Mouse (Mus musculus) embryonic facial prominence, embryonic 11.5 days (tissue): ENCODE results near the gene Acss2. TPM values are rescaled to one million over a fixed set of nuclear protein-coding genes. Genes with fewer than 3 reads are reported as not detected.

ENCODE experiments used
- ATAC-seq: fragments of 200-750 bp; cut with Nextera tagmentation; replicated peaks from 2 replicates; pipeline ENCODE4 v1.8.0; 2017; ENCODE audit warnings: low read depth; ENCODE audit not compliant: insufficient number of reproducible peaks, low FRiP score, low TSS enrichment
- DNase-seq: peaks from one replicate; pipeline ENCODE4 v3.0.0-alpha.2; 2015; ENCODE audit warnings: low spot score
- H3K27ac ChIP-seq: fragments of 300-500 bp; sonication (generic); replicated peaks from 2 replicates; pipeline ENCODE4 v1.5.1; 2014; ENCODE audit warnings: mild to moderate bottlenecking, low read depth, low read length, control low read depth
- H3K27me3 ChIP-seq: fragments of 300-500 bp; sonication (generic); 2 replicates; pipeline ENCODE4 v1.6.1; 2014; ENCODE audit warnings: mild to moderate bottlenecking, low read length, moderate library complexity, mixed read lengths; ENCODE audit not compliant: control insufficient read depth, insufficient read depth
- H3K36me3 ChIP-seq: fragments of 300-500 bp; sonication (generic); replicated peaks from 2 replicates; pipeline ENCODE4 v1.6.1; 2014; ENCODE audit warnings: low read depth, mild to moderate bottlenecking, low read length, moderate library complexity, mixed read lengths; ENCODE audit not compliant: control insufficient read depth, insufficient read depth
- H3K4me1 ChIP-seq: fragments of 300-500 bp; sonication (generic); 2 replicates; pipeline ENCODE4 v1.6.1; 2014; ENCODE audit warnings: low read length, mixed read lengths; ENCODE audit not compliant: control insufficient read depth, insufficient read depth
- H3K4me2 ChIP-seq: fragments of 300-500 bp; sonication (generic); 2 replicates; pipeline ENCODE4 v1.6.1; 2014; ENCODE audit warnings: low read depth, mild to moderate bottlenecking, control low read depth, low read length, moderate library complexity
- H3K4me3 ChIP-seq: fragments of 300-500 bp; sonication (generic); 2 replicates; pipeline ENCODE4 v1.5.1; 2014; ENCODE audit warnings: low read depth, low read length, control low read depth
- H3K9ac ChIP-seq: fragments of 300-500 bp; sonication (generic); replicated peaks from 2 replicates; pipeline ENCODE4 v1.6.1; 2014; ENCODE audit warnings: mild to moderate bottlenecking, control low read depth, low read length
- H3K9me3 ChIP-seq: fragments of 300-500 bp; sonication (generic); replicated peaks from 2 replicates; pipeline ENCODE4 v1.6.1; 2016; ENCODE audit warnings: mild to moderate bottlenecking, low read length, inconsistent platforms, mixed read lengths; ENCODE audit not compliant: control insufficient read depth
- WGBS: fragments of 180-500 bp; shearing (Covaris S2); extraction: QIAGEN DNeasy Blood & Tissue Kit; methylation state at CpG from one replicate; pipeline ENCODE4 v1.1.7; 2014; 5-methylcytosine and 5-hydroxymethylcytosine counted together
- polyA plus RNA-seq: library from polyadenylated mRNA; unstranded; fragments of >200 nt; fragmentation: Nextera tagmentation; extraction: Ambion mirVana; gene quantifications from 2 replicates; pipeline ENCODE4 v1.2.1, GENCODE M21; 2014

Acss2 gene
- polyA plus RNA-seq, 1 experiment from 2014 or later: 14.3 TPM

DNA sequence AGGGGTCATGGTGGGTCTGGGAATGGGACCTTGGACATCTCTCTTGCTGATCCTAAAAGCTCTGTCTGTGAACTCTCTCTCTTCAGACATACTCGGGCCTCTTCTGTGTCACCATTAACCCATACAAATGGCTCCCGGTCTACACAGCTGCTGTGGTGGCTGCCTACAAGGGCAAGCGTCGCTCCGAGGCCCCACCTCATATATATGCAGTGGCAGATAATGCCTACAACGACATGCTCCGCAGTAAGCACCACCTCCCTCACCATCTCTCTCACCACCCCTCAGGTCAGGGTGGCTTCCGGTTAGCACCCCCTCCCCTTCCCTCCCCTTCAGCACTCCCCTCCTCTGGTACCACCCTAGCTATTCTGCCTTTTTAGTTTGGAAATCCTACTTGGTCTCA lies 96.2 kb downstream of the Acss2 start:
- no peak overlapping the region for H3K4me3 ChIP-seq
- H3K27ac ChIP-seq: no peak overlapping the region
- no peak overlapping the region for H3K9ac ChIP-seq

DNA sequence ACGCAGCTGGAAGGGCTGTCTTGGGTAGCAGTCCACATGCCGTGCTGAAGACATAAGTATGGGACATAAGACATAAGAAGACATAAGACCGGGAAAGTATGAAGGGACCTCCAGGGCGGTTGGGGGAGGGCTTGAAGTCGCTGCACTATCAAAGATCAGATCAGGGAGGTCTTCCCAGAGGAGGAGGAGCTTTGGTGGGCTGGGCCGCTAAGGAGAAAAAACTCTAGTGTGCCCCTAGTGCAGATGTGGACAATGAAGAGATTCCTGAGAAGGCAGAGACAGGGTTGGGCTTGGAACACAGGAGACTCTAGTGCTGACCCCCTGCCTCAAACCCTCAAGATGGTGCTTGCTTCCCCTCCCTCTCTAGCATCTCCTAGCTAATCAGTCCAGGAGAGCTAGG lies 99.2 kb downstream of the Acss2 start:
- Histone ChIP-seq H3K36me3 (no peaks in the 10 kb centered on the region), H3K9ac (no peak overlapping the region), H3K27me3 (no peaks in the 10 kb centered on the region), H3K4me1 (peaks cover 3% of the 10 kb centered on the region; the same call in 1 of the 2 replicates), H3K9me3 (no peaks in the 10 kb centered on the region), H3K4me3 (no peak overlapping the region), H3K4me2 (no peak overlapping the region), H3K27ac (no peak overlapping the region)
- WGBS: 56% methylated on average over 6 of the region's 6 CpGs
- DNase-seq: no peak
- no peak for ATAC-seq

More for the DNA sequence above, 96.2 kb downstream of the Acss2 start:
- no peak for ATAC-seq
- Histone ChIP-seq H3K4me2 (no peak overlapping the region; the same call in 1 of the 2 replicates), H3K4me1 (peaks cover 3% of the 10 kb centered on the region; the same call in 1 of the 2 replicates), H3K36me3 (no peaks in the 10 kb centered on the region), H3K9me3 (no peaks in the 10 kb centered on the region), H3K27me3 (no peaks in the 10 kb centered on the region)
- no peak for DNase-seq
- WGBS: 63% methylated on average over 8 of the region's 8 CpGs

- no peak overlapping the region for H3K4me3 ChIP-seq
- H3K27me3 ChIP-seq: no peaks in the 10 kb centered on the region
- H3K9ac ChIP-seq: no peak overlapping the region
- H3K4me1 ChIP-seq: no peaks in the 10 kb centered on the region
- ATAC-seq (peak; percentile 48; the same call in 1 of the 2 replicates), DNase-seq (peak; percentile 87)
- H3K4me2 ChIP-seq: no peak overlapping the region
- H3K9me3 ChIP-seq: no peaks in the 10 kb centered on the region
- WGBS: 22% methylated on average over 8 of the region's 8 CpGs
- no peaks in the 10 kb centered on the region for H3K36me3 ChIP-seq
- H3K27ac ChIP-seq: no peak overlapping the region
Measured at GRCm38 (mm10) chr2:155619817-155620216, 102.1 kb downstream of the Acss2 start.

GRCm38 (mm10) chr2:155622606-155623005 lies 104.9 kb downstream of the Acss2 start:
- Histone ChIP-seq H3K27me3 (peaks cover 3% of the 10 kb centered on the region), H3K4me2 (no peak overlapping the region), H3K9me3 (no peaks in the 10 kb centered on the region), H3K4me1 (no peaks in the 10 kb centered on the region), H3K27ac (no peak overlapping the region), H3K36me3 (no peaks in the 10 kb centered on the region), H3K4me3 (no peak overlapping the region), H3K9ac (no peak overlapping the region)
- DNase-seq: no peak
- no peak for ATAC-seq
- 24% methylated on average over 11 of the region's 11 CpGs for whole genome bisulfite sequencing

GRCm38 (mm10) chr2:155623996-155624395 lies 106.2 kb downstream of the Acss2 start:
- DNase-seq (no peak), ATAC-seq (no peak)
- no peak overlapping the region for H3K9ac ChIP-seq
- no peak overlapping the region for H3K27ac ChIP-seq
- H3K27me3 ChIP-seq: peaks cover 17% of the 10 kb centered on the region
- H3K4me3 ChIP-seq: no peak overlapping the region
- H3K36me3 ChIP-seq: no peaks in the 10 kb centered on the region
- H3K4me1 ChIP-seq: no peaks in the 10 kb centered on the region
- 91% methylated on average over 6 of the region's 6 CpGs for WGBS
- H3K9me3 ChIP-seq: no peaks in the 10 kb centered on the region
- H3K4me2 ChIP-seq: no peak overlapping the region

DNA sequence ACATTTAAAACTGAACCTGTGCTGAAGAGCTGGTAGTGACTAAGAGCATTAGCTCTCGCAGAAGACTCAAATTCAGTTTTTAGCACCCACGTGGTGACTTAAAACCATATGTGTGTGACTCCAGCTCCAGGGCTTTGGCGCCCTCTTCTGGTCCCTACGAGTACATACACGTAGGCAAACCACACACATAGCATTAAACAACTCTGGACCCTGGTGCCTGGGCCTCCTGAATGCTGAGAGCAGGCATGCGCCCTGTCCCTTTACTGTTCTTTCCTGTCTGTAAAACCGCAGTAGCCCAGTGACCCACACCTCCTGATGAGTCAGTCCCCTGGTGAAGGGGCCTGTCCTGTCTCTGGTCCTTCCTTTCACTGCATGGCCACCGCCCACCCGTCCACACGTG lies 107.0 kb downstream of the Acss2 start:
- DNase-seq: peak; percentile 69

DNA sequence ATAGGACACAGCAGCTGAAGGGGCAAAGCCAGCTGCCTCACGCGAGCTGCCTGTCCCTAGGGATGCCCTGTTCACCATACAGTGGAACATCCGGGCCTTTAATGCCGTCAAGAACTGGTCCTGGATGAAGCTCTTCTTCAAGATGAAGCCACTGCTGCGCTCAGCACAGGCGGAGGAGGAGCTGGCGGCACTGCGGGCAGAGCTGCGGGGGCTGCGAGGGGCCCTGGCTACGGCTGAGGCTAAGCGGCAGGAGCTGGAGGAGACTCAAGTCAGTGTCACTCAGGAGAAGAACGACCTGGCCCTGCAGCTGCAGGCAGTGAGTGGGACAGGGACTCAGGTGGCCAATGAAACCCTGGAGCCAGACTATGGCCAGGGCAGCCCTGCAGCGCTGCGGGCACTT lies 108.5 kb downstream of the Acss2 start:
- DNase-seq: no peak
- no peak overlapping the region for H3K27ac ChIP-seq
- H3K4me2 ChIP-seq: no peak overlapping the region
- no peak overlapping the region for H3K9ac ChIP-seq
- no peaks in the 10 kb centered on the region for H3K9me3 ChIP-seq
- H3K27me3 ChIP-seq: peaks cover 39% of the 10 kb centered on the region
- H3K36me3 ChIP-seq: no peaks in the 10 kb centered on the region
- H3K4me1 ChIP-seq: no peaks in the 10 kb centered on the region; the same call in none of the 2 replicates
- ATAC-seq: no peak
- H3K4me3 ChIP-seq: no peak overlapping the region
- 46% methylated on average over 15 of the region's 15 CpGs for WGBS

More for the DNA sequence above, 107.0 kb downstream of the Acss2 start:
- ATAC-seq: no peak
- H3K4me1 ChIP-seq: no peaks in the 10 kb centered on the region; the same call in none of the 2 replicates
- 40% methylated on average over 10 of the region's 10 CpGs for WGBS
- H3K9me3 ChIP-seq: no peaks in the 10 kb centered on the region
- peaks cover 24% of the 10 kb centered on the region for H3K27me3 ChIP-seq
- H3K4me3 ChIP-seq: no peak overlapping the region
- H3K36me3 ChIP-seq: no peaks in the 10 kb centered on the region
- no peak overlapping the region for H3K4me2 ChIP-seq
- H3K27ac ChIP-seq: no peak overlapping the region
- H3K9ac ChIP-seq: no peak overlapping the region

GRCm38 (mm10) chr2:155627030-155627738 lies 109.4 kb downstream of the Acss2 start:
- Histone ChIP-seq H3K27me3 (peaks cover 48% of the 10 kb centered on the region), H3K36me3 (no peaks in the 10 kb centered on the region), H3K4me1 (no peaks in the 10 kb centered on the region; the same call in none of the 2 replicates), H3K9me3 (no peaks in the 10 kb centered on the region), H3K27ac (no peak overlapping the region), H3K4me2 (no peak overlapping the region), H3K4me3 (no peak overlapping the region), H3K9ac (no peak overlapping the region)
- DNase-seq: peak; percentile 83
- WGBS: 36% methylated on average over 21 of the region's 21 CpGs
- ATAC-seq: no peak
